Mouse (Mus musculus): ENCODE measurements around the gene Sipa1l1.

Gene Sipa1l1

DNA sequence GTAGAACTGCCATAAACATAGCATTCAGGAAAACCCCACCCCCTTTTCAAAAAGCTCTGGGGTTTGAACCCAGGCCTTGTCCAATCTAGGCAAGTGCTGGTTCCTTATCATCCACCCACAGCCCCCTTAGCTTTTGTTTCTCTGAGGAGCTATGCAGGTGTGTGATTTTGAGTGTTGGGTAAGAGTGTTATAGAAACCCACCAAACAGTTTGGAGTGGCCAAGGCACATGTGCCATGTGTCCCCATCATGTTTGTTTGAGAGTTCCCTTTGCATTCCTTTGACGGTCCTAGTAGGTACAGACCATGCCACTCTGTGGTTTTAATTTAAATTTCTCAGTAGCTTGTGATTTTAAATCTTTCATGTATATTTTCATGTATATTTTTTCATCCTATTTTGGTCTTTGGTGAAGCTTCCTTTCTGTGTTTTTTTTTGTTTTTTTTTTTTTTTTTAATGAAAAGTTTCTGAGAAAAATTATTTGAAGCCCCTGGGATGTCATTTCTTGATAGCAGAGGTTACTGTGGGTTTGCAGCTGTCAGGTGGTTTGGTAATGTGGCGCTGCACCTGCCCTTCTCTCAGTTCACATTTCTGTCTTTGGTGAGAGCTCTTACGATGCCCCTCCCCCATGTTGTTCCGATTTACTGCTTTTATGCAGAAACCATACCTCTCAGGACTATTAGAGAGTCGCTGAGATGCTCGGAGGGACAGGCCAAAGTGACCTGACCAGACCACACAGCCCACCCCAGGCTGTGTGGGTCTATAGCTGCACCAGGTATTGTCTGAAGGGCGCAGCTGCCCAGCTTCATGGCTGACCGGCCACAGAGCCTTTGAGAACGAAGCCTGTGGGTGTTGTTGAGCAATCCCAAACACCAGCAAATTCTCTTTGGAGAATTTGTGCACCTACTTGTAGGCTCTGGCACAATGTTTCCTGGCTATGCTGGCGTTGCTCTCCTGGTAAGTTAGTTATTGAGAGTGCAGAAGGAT, 126.1 kb downstream of the Sipa1l1 start:
- DNase-seq (ENCODE audit: low spot score in 2 of 2): no peak

DNA sequence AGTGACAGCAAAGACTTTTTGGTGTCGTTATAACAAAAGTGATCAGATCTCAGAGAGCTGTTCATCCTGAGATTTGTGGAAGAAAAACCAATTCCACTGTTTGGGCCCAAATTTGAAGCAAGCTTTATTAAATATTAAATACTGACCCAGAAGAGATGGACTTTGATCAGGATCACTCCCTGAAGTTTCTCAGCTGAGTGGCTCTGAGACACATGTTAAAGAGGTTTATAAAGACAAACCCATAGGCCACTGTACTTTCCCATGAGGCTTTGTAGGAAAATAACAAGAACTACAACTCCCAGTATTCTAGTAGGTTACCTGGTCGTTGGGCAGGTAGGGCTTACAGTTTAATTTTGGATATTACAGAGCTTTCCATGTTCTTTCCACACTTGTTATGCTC, 127.2 kb downstream of the Sipa1l1 start:
- no peak for DNase-seq (ENCODE audit: low spot score in 2 of 2)

DNA sequence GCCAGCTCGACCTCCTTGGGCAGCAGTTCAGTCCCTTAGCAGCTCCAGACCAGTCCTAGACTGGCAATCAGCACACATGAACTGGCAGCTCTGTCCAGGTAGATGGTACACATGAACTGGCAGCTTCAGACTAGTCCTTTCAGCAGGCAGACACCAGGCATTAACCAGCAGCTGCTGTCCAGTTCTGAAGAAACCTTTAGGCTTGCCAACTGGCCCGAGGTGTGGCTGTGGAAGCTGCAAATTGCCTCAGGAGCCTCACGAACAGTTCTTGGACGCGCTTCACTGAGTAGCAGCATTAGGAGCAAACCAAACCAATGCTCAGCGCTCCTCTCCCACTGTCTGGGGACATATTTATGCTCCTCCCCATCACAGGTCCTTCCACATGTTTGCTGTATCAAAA, 128.1 kb downstream of the Sipa1l1 start:
- DNase-seq (ENCODE audit: low spot score in 2 of 2): no peak

DNA sequence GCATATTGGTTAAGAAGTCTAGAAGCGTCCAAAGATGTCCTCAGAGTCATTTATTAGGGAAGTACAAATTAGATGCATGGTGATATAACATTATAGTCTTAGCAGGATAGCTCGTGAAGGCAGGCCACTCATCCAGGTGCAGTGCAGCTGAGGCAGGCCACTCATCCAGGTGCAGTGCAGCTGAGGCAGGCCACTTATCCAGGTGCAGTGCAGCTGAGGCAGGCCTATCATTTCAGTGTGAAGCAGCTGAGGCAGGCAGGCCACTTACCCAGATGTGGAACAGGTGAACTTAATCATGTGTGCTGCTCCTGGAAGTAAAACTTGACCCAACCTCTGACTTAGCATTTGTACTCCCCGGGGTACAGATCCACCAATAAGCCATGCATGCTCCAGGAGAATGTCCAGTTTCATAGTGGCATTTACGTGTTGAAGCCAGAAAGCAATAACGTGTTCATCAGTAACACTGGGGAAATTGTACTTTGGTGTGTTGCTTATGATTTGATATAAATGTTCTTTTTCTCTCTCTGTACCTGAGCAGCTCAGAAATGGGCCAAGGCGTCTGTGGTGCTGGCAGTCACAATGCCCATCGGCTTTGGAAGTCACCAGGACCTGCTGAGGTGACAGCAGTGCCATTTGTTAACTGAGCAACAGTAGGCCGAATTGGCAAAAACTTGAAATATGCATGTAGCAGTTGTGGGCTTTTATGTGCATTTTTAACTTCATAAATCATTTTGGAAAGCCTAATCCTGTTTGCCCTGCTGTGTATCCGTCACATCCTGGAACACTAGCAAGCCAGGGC, 129.7 kb downstream of the Sipa1l1 start:
- DNase-seq (ENCODE audit: low spot score in 2 of 2): no peak

GRCm38 (mm10) chr12:82304140-82304539, 135.0 kb downstream of the Sipa1l1 start:
- no peak for DNase-seq (ENCODE audit: low spot score in 2 of 2)

GRCm38 (mm10) chr12:82306035-82306434, 136.9 kb downstream of the Sipa1l1 start:
- DNase-seq (ENCODE audit: low spot score in 2 of 2): no peak

DNA sequence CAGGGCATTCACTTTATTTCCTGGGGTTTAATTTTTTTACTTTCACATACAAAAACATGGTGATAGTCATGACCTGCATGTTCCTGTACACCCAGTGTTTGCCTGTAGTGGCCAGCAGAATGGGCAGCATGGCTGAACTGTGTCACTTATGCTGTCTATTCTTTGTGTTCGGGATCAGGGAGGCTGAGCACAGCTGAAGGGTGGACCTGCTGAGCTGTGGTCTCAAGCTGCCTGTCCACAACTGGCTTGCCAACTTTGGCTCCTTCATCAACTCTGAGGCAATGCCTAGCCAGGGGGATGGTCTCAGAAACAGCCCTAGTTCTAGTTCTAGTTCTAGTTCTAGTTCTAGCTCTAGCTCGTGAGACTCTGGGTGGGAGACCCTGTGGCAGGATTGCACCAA, 142.5 kb downstream of the Sipa1l1 start:
- DNase-seq (ENCODE audit: low spot score in 2 of 2): no peak

- no peak for DNase-seq (ENCODE audit: low spot score in 2 of 2)
These were observed 143.1 kb downstream of the Sipa1l1 start for GRCm38 (mm10) chr12:82312091-82312820.

- DNase-seq (ENCODE audit: low spot score in 2 of 2): no peak
These were observed 144.0 kb downstream of the Sipa1l1 start for GRCm38 (mm10) chr12:82313091-82313490.

DNA sequence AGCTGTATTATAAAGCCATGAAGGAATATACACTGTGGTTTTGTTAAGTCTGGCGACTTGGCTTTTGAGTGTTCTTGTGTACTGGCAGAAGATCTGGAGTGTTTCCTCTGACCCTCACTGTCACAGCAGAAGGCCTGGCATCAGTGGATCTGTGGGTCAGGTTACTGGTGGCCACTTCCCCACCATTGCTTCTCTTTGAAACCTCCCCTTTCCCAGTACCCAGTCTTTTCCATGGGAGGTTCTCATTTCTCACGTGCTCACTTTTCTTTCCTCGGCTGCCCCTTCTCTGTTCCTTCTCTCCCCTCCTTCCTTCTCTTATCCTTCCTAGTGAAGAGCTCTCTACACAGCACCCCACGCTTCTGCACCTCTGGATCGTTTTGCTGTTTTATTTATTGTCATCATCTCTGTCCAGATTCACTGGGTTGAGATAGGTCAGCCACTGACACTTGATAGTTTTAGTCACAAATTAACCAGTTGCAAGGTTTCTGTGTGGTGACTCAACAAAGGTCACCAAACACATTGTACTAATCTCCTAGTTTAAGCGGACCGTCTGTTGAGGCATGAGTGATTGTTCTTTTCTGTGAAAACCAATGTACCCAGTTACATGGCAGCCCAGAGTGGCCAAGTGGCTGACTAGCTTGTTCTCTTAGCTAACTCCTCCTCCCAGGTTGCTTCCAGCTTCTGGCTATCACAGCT, 150.5 kb downstream of the Sipa1l1 start:
- DNase-seq (ENCODE audit: low spot score in 2 of 2): no peak

- no peak for DNase-seq (ENCODE audit: low spot score in 2 of 2)
These were observed 151.1 kb downstream of the Sipa1l1 start for GRCm38 (mm10) chr12:82320204-82320603.

DNA sequence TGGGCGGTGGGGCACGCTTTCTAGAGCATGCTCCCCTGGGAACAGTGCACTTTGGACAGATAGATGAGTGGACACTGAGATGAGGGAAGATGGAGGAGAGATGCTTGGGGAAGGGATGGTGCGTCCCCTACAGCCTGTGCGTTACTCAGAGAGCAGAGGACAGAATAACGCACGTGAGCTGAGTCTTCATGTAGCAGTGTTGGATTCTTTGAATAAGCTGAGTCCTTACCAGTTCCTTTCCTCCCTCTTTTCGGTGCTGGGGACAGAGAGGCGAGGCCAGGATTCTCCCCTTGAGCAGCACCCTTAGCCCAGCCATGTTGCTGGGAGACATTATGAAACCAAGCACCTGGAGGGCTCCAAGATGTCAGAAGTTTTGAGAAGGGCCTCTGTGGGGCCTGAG, 152.3 kb downstream of the Sipa1l1 start:
- DNase-seq (ENCODE audit: low spot score in 2 of 2): no peak

GRCm38 (mm10) chr12:82321855-82322254, 152.7 kb downstream of the Sipa1l1 start:
- DNase-seq (ENCODE audit: low spot score in 2 of 2): no peak

DNA sequence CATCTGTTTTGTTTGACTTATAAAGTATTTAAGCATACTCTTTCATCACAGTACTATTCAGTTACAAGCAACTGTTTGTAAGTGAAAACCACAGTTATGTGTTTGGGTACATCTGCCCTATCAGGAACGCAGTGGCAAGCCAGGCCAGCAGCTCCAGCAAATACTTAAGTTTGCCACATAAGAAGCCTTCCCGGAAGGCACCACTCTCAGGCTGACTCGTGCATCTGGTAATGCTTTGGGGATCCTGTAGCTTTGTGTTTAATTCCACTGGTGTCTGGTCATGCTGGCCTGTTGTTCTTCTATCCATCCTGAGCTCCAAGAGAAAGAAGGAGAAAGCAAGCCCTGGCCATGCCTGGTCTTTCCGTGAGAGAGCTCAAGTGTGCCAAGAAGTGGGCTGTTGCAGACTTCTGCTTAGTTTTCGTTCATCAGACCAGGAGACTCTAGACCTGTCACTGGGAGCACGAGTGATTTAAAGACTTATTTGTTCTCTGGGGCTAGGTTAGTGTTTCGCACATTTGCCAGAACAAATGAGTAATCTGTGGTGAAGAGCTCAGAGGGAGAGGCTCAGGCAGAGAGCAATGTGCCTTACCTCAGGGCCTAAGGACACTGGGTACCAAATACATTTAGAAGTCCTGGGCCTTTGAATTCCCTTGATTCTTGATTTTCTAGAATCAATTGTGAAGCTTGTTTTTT, 153.8 kb downstream of the Sipa1l1 start:
- DNase-seq (ENCODE audit: low spot score in 2 of 2): no peak

DNA sequence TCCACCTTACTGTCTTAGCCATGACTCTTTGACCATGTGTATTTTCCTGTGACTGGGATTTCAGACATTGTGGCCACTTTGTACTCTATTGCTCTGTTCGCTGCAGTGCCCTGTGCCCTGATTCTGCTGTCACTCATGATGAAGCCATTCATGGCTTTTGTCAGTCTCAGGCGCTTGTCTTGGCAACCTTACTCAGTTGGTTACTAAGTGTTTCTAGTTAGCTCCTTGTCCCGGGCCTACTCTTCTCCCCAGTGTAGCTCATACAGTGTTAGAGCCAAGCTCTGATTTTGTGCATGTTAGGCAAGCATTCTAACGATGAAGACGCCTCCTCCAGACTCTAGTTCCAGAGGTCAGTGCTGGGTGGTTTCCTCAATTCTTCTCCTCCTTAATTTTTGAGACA, 155.5 kb downstream of the Sipa1l1 start:
- DNase-seq (ENCODE audit: low spot score in 2 of 2): no peak

DNA sequence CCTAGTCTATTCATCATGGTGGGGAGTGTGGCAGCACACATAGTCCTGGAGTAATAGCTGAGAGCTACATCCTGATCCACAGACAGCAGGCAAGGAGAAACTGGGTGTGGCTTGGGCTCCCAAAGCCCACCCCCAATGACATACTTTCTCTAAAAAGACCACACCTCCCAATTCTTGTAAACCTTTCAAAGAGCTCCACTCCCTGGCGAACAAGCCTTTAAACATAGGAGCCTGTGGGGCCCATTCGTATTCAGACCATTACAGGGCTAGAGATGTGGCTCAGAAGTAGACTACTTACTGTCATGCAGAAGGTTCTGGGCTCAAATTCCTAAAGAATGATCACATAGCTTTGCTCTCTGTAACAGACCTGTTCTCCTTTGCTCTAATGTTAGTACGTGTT, 156.4 kb downstream of the Sipa1l1 start:
- DNase-seq (ENCODE audit: low spot score in 2 of 2): no peak

GRCm38 (mm10) chr12:82326438-82326837, 157.3 kb downstream of the Sipa1l1 start:
- DNase-seq (ENCODE audit: low spot score in 2 of 2): no peak

GRCm38 (mm10) chr12:82328112-82328511, 159.0 kb downstream of the Sipa1l1 start:
- no peak for DNase-seq (ENCODE audit: low spot score in 2 of 2)

GRCm38 (mm10) chr12:82332836-82333614, 163.9 kb downstream of the Sipa1l1 start:
- no peak for DNase-seq (ENCODE audit: low spot score in 2 of 2)

DNA sequence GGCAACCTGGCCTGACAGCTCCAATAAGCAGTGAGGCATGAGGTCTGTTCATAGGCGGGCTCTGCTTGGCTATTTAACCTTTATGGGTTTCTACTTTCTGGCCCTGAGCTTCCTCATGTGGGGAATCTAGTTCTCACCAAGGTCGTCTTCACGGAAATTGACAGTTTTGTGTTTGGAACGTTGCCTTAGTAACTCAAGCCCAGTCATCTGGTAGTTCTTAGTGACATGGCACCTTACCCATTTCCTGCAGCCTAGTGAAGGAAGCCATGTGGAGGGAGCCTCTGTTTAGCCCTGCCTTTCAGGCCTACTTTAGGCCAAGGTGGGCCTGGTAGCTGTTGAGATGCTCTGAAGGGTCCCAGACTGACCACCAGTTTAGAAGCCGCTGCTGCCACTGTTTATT, 164.9 kb downstream of the Sipa1l1 start:
- DNase-seq (ENCODE audit: low spot score in 2 of 2): no peak
